Mouse (Mus musculus): ENCODE data around the gene Mier1. TPM values are rescaled to one million over a fixed set of nuclear protein-coding genes. Genes with fewer than 3 reads are reported as not detected.

The Mier1 gene
- polyA plus RNA-seq (2012; ENCODE audit: insufficient read depth, insufficient read length, missing spikeins): 26.7 and 26.8 TPM in 2 replicates

- 0 out of 2 replicates have a peak, but pooled peaks cover 3% of the 10 kb centered on the region for H3K4me1 ChIP-seq (ENCODE audit: control insufficient read depth, insufficient read depth, insufficient read length, low read length)
- H3K27ac ChIP-seq (replicated peaks; ENCODE audit: low read depth, low read length): peak within 1 kb of the TSS; percentile 91
- peak within 1 kb of the TSS; percentile 76 for H3K4me3 ChIP-seq (ENCODE audit: insufficient read depth, low read depth, low read length)
Observed at GRCm38 (mm10) chr4:103114184-103115111, at the start of gene Mier1, which contains the start of gene Wdr78. Mier1 (plus strand) TSS chr4:103114390. Wdr78 (minus strand) TSS chr4:103114555.

- no peaks in the 10 kb centered on the region for H3K4me1 ChIP-seq (ENCODE audit: control insufficient read depth, insufficient read depth, insufficient read length, low read length)
- H3K27ac ChIP-seq (replicated peaks; ENCODE audit: low read depth, low read length): no peak overlapping the region
- H3K4me3 ChIP-seq (ENCODE audit: insufficient read depth, low read depth, low read length): no peak overlapping the region
Observed at GRCm38 (mm10) chr4:103064421-103064820, 49.8 kb upstream of the Mier1 start.

- no peak overlapping the region for H3K4me3 ChIP-seq (ENCODE audit: insufficient read depth, low read depth, low read length)
- H3K4me1 ChIP-seq (ENCODE audit: control insufficient read depth, insufficient read depth, insufficient read length, low read length): no peaks in the 10 kb centered on the region
- H3K27ac ChIP-seq (replicated peaks; ENCODE audit: low read depth, low read length): no peak overlapping the region
Observed at GRCm38 (mm10) chr4:103064976-103065375, 49.2 kb upstream of the Mier1 start.

- Histone ChIP-seq H3K27ac (replicated peaks; ENCODE audit: low read depth, low read length) (no peak overlapping the region), H3K4me3 (ENCODE audit: insufficient read depth, low read depth, low read length) (no peak overlapping the region), H3K4me1 (ENCODE audit: control insufficient read depth, insufficient read depth, insufficient read length, low read length) (no peaks in the 10 kb centered on the region)
Observed at GRCm38 (mm10) chr4:103067906-103068655, 46.1 kb upstream of the Mier1 start.

- Histone ChIP-seq H3K4me1 (ENCODE audit: control insufficient read depth, insufficient read depth, insufficient read length, low read length) (no peaks in the 10 kb centered on the region), H3K4me3 (ENCODE audit: insufficient read depth, low read depth, low read length) (no peak overlapping the region), H3K27ac (replicated peaks; ENCODE audit: low read depth, low read length) (no peak overlapping the region)
Observed at GRCm38 (mm10) chr4:103070631-103071030, 43.6 kb upstream of the Mier1 start.

GRCm38 (mm10) chr4:103085237-103085636 lies 29.0 kb upstream of the Mier1 start:
- Histone ChIP-seq H3K4me3 (ENCODE audit: insufficient read depth, low read depth, low read length) (no peak overlapping the region), H3K27ac (replicated peaks; ENCODE audit: low read depth, low read length) (no peak overlapping the region), H3K4me1 (ENCODE audit: control insufficient read depth, insufficient read depth, insufficient read length, low read length) (no peaks in the 10 kb centered on the region)

- H3K4me3 ChIP-seq (ENCODE audit: insufficient read depth, low read depth, low read length): no peak overlapping the region
- no peaks in the 10 kb centered on the region for H3K4me1 ChIP-seq (ENCODE audit: control insufficient read depth, insufficient read depth, insufficient read length, low read length)
- no peak overlapping the region for H3K27ac ChIP-seq (replicated peaks; ENCODE audit: low read depth, low read length)
Observed at GRCm38 (mm10) chr4:103095921-103096320, 18.3 kb upstream of the Mier1 start.

GRCm38 (mm10) chr4:103098532-103098931 lies 15.7 kb upstream of the Mier1 start:
- Histone ChIP-seq H3K27ac (replicated peaks; ENCODE audit: low read depth, low read length) (no peak overlapping the region), H3K4me1 (ENCODE audit: control insufficient read depth, insufficient read depth, insufficient read length, low read length) (no peaks in the 10 kb centered on the region), H3K4me3 (ENCODE audit: insufficient read depth, low read depth, low read length) (no peak overlapping the region)

- Histone ChIP-seq H3K4me1 (ENCODE audit: control insufficient read depth, insufficient read depth, insufficient read length, low read length) (0 out of 2 replicates have a peak, but pooled peaks cover 3% of the 10 kb centered on the region), H3K27ac (replicated peaks; ENCODE audit: low read depth, low read length) (no peak overlapping the region), H3K4me3 (ENCODE audit: insufficient read depth, low read depth, low read length) (no peak overlapping the region)
Observed at GRCm38 (mm10) chr4:103112651-103113050, 1.5 kb upstream of the Mier1 start.

- peak overlapping the region; percentile 73 for H3K4me3 ChIP-seq (ENCODE audit: insufficient read depth, low read depth, low read length)
- 0 out of 2 replicates have a peak, but pooled peaks cover 3% of the 10 kb centered on the region for H3K4me1 ChIP-seq (ENCODE audit: control insufficient read depth, insufficient read depth, insufficient read length, low read length)
- H3K27ac ChIP-seq (replicated peaks; ENCODE audit: low read depth, low read length): no peak overlapping the region
Observed at GRCm38 (mm10) chr4:103113402-103113801, 788 bp upstream of the Mier1 start.

- H3K27ac ChIP-seq (replicated peaks; ENCODE audit: low read depth, low read length): peak overlapping the region; percentile 28
- peak overlapping the region; percentile 99 for H3K4me3 ChIP-seq (ENCODE audit: insufficient read depth, low read depth, low read length)
- H3K4me1 ChIP-seq (ENCODE audit: control insufficient read depth, insufficient read depth, insufficient read length, low read length): peaks cover 13% of the 10 kb centered on the region; the same call in 1 of the 2 replicates
Observed at GRCm38 (mm10) chr4:103118888-103119228, 4.7 kb downstream of the Mier1 start.

- Histone ChIP-seq H3K4me3 (ENCODE audit: insufficient read depth, low read depth, low read length) (peak overlapping the region; percentile 99), H3K4me1 (ENCODE audit: control insufficient read depth, insufficient read depth, insufficient read length, low read length) (peaks cover 13% of the 10 kb centered on the region; the same call in 1 of the 2 replicates), H3K27ac (replicated peaks; ENCODE audit: low read depth, low read length) (peak overlapping the region; percentile 90)
Observed at GRCm38 (mm10) chr4:103119229-103120027, 5.2 kb downstream of the Mier1 start.

- H3K4me1 ChIP-seq (ENCODE audit: control insufficient read depth, insufficient read depth, insufficient read length, low read length): peaks cover 13% of the 10 kb centered on the region; the same call in 1 of the 2 replicates
- peak overlapping the region; percentile 90 for H3K27ac ChIP-seq (replicated peaks; ENCODE audit: low read depth, low read length)
- peak overlapping the region; percentile 99 for H3K4me3 ChIP-seq (ENCODE audit: insufficient read depth, low read depth, low read length)
Observed at GRCm38 (mm10) chr4:103120028-103120384, 5.8 kb downstream of the Mier1 start.

GRCm38 (mm10) chr4:103120395-103120794 lies 6.2 kb downstream of the Mier1 start:
- H3K4me3 ChIP-seq (ENCODE audit: insufficient read depth, low read depth, low read length): peak overlapping the region; percentile 99; the same call in 1 of the 2 replicates
- peaks cover 12% of the 10 kb centered on the region; the same call in 1 of the 2 replicates for H3K4me1 ChIP-seq (ENCODE audit: control insufficient read depth, insufficient read depth, insufficient read length, low read length)
- no peak overlapping the region for H3K27ac ChIP-seq (replicated peaks; ENCODE audit: low read depth, low read length)
